Mouse (Mus musculus): ENCODE measurements around the gene V1rd19. TPM values are rescaled to one million over a fixed set of nuclear protein-coding genes. Genes with fewer than 3 reads are reported as not detected.
"Not testable (repeated sequence)": the region's sequence is repeated elsewhere in the genome, so short reads cannot be mapped to it uniquely, and the experiment has no call there.

V1rd19 gene
- polyA plus RNA-seq (2015; fragmentation: Nextera tagmentation; extraction: Ambion mirVana): not detected in 2 replicates

DNA sequence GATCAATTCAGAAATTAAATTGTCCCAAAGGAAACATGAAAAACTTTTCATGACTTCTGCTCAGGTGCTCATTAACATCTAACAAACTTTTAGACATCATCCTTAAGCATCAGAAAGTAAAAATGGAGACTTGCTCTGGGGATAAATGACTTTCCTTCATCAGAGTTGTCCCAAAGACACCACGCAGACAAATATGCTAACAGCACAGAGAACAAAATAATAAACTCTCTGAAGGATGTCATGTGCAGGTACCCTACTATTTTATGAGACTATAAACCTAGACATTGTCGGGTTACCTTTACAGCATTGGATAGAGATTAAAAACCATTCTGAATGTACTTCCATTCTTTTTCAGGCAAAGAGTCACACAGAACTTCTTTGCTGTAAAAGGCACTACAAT, at the start of gene V1rd19:
TSS of gene V1rd19 (plus strand) at position 301 of the 400 bp plus-strand sequence.
- no peak for DNase-seq (ENCODE audit: low spot score)

GRCm38 (mm10) chr7:23968044-23968443, 33.4 kb upstream of the V1rd19 start:
- DNase-seq (ENCODE audit: low spot score): not testable (repeated sequence)

DNA sequence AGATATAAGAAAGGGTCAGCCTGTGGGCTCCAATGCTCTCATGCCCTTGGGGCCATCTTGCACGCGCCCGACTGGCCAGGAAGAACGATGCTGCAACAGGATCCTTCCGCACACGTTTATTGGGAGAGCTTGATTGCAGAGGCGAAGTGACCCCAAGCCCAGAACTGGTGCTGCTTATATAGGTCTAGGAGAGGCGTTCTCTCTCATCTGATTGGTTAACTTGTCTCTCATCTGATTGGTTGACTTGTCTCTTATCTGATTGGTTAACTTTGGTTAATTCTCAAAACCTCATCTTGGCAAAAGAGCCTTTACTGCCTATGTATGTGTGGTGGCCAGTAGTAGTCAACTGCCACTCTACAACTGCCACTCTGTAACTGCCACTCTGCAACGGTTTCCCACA, 27.2 kb upstream of the V1rd19 start, which contains the start of gene Vmn1r181:
TSS of gene Vmn1r181 (plus strand) at position 301 of the 400 bp plus-strand sequence.
- not testable (repeated sequence) for DNase-seq (ENCODE audit: low spot score)

- no peak for DNase-seq (ENCODE audit: low spot score)
These were observed 51.3 kb downstream of the V1rd19 start, which contains the start of gene Vmn1r183 for GRCm38 (mm10) chr7:24052660-24053304. Gene Vmn1r183 (plus strand): TSS chr7:24053254.

Other genes with a start within 250 kb of the V1rd19 start
- not detected in 2 replicates for gene Vmn1r174, start 249.4 kb upstream of the V1rd19 start, polyA plus RNA-seq (2015; fragmentation: Nextera tagmentation; extraction: Ambion mirVana)
- gene Vmn1r175, start 191.0 kb upstream of the V1rd19 start, polyA plus RNA-seq (2015; fragmentation: Nextera tagmentation; extraction: Ambion mirVana): not detected in 2 replicates
- not detected in 2 replicates for gene Vmn1r176, start 164.3 kb upstream of the V1rd19 start, polyA plus RNA-seq (2015; fragmentation: Nextera tagmentation; extraction: Ambion mirVana)
- not detected in 2 replicates for gene Vmn1r177, start 135.2 kb upstream of the V1rd19 start, polyA plus RNA-seq (2015; fragmentation: Nextera tagmentation; extraction: Ambion mirVana)
- gene Vmn1r178, start 109.7 kb upstream of the V1rd19 start, polyA plus RNA-seq (2015; fragmentation: Nextera tagmentation; extraction: Ambion mirVana): not detected in 2 replicates
- gene Vmn1r179, start 74.7 kb upstream of the V1rd19 start, polyA plus RNA-seq (2015; fragmentation: Nextera tagmentation; extraction: Ambion mirVana): not detected in 2 replicates
- not detected in 2 replicates for gene Vmn1r180, start 51.1 kb upstream of the V1rd19 start, polyA plus RNA-seq (2015; fragmentation: Nextera tagmentation; extraction: Ambion mirVana)
- 0.08 TPM in 1 of 2 replicates, not detected in the other for gene Vmn1r181, start 27.1 kb upstream of the V1rd19 start, polyA plus RNA-seq (2015; fragmentation: Nextera tagmentation; extraction: Ambion mirVana)
- not detected in 2 replicates for gene Vmn1r183, start 51.6 kb downstream of the V1rd19 start, polyA plus RNA-seq (2015; fragmentation: Nextera tagmentation; extraction: Ambion mirVana)
- gene Zfp180, start 80.2 kb downstream of the V1rd19 start, polyA plus RNA-seq (2015; fragmentation: Nextera tagmentation; extraction: Ambion mirVana): 17.6 and 19.3 TPM in 2 replicates
- 1.3 and 2.2 TPM in 2 replicates for gene Zfp112, start 110.6 kb downstream of the V1rd19 start, polyA plus RNA-seq (2015; fragmentation: Nextera tagmentation; extraction: Ambion mirVana)
- 10.5 and 11.6 TPM in 2 replicates for gene Zfp235, start 132.5 kb downstream of the V1rd19 start, polyA plus RNA-seq (2015; fragmentation: Nextera tagmentation; extraction: Ambion mirVana)
- 0.98 and 1.2 TPM in 2 replicates for gene Zfp114, start 173.4 kb downstream of the V1rd19 start, polyA plus RNA-seq (2015; fragmentation: Nextera tagmentation; extraction: Ambion mirVana)
- gene Zfp111, start 209.8 kb downstream of the V1rd19 start, polyA plus RNA-seq (2015; fragmentation: Nextera tagmentation; extraction: Ambion mirVana): 1.9 and 3.0 TPM in 2 replicates
- 1.7 and 2.4 TPM in 2 replicates for gene Zfp109, start 235.9 kb downstream of the V1rd19 start, polyA plus RNA-seq (2015; fragmentation: Nextera tagmentation; extraction: Ambion mirVana)